ENCODE assay signal across 8 mouse cellular contexts in genomic region chr11:119086144-119086971, GRCm38 (mm10). TPM values are rescaled to one million over a fixed set of nuclear protein-coding genes. Genes with fewer than 3 reads are reported as not detected.
DNase-seq lines count a peak whose midpoint lies in the region; ATAC-seq and TF ChIP-seq lines count a peak whose summit lies in the region.

Gene Cbx4, minus strand, starts transcription at chr11:119086221.

- DNase-seq in c-Kit-positive CD71-positive TER-119-negative erythroid progenitor cells, embryonic 14.5 days (ENCODE audit: low read depth): peak; percentile 78
- DNase-seq in heart, postnatal 10 days: peak; percentile 93
- DNase-seq in layer of hippocampus, adult 11-12 months (ENCODE audit: low spot score): peak; percentile 89
- DNase-seq in liver, postnatal 0 days: peak; percentile 93
- peak; percentile 92 for DNase-seq in testis, postnatal 14 days (ENCODE audit: low spot score)

- H3K9ac ChIP-seq in forebrain, embryonic 13.5 days: peak within 1 kb of the TSS; percentile 88
- H3K9ac ChIP-seq in liver, postnatal 0 days (replicated peaks): peak within 1 kb of the TSS; percentile 87
- H3K9ac ChIP-seq in neural tube, embryonic 14.5 days (replicated peaks; ENCODE audit: low read depth, low read length): peak within 1 kb of the TSS; percentile 89

- peaks cover 96% of the 10 kb centered on the region for H3K27me3 ChIP-seq in E14TG2a.4 (ENCODE audit: insufficient read depth, low read length)
- peaks cover 60% of the 10 kb centered on the region for H3K27me3 ChIP-seq in forebrain, embryonic 13.5 days
- peaks cover 43% of the 10 kb centered on the region for H3K27me3 ChIP-seq in liver, postnatal 0 days (ENCODE audit: insufficient read depth, low read length)
- H3K27me3 ChIP-seq in neural tube, embryonic 14.5 days (ENCODE audit: control insufficient read depth, insufficient read depth, low read length): peaks cover 32% of the 10 kb centered on the region

- whole genome bisulfite sequencing in forebrain, embryonic 13.5 days: under 1% methylated on average over 62 of the region's 67 CpGs
- WGBS in liver, postnatal 0 days (ENCODE audit: insufficient replicate concordance): 7% methylated on average over 51 of the region's 67 CpGs
- WGBS in neural tube, embryonic 14.5 days: under 1% methylated on average over 57 of the region's 67 CpGs

- no peaks in the 10 kb centered on the region for H3K9me3 ChIP-seq in E14TG2a.4 (ENCODE audit: low read length)
- H3K9me3 ChIP-seq in forebrain, embryonic 13.5 days (replicated peaks): no peaks in the 10 kb centered on the region
- no peaks in the 10 kb centered on the region for H3K9me3 ChIP-seq in liver, postnatal 0 days (ENCODE audit: low read length)
- H3K9me3 ChIP-seq in neural tube, embryonic 14.5 days (ENCODE audit: control insufficient read depth, low read length): no peaks in the 10 kb centered on the region

- intact Hi-C loops in heart, postnatal 10 days (cut with DNase I): loop anchor here (2.0 kb wide), 2 partner anchors 38 to 104 kb away; no protein-coding TSS in a partner anchor

- H3K36me3 ChIP-seq in E14TG2a.4 (ENCODE audit: insufficient read depth, low read length): no peaks in the 10 kb centered on the region
- H3K36me3 ChIP-seq in forebrain, embryonic 13.5 days (ENCODE audit: poor library complexity, severe bottlenecking): peaks cover 9% of the 10 kb centered on the region
- peaks cover 10% of the 10 kb centered on the region for H3K36me3 ChIP-seq in liver, postnatal 0 days (replicated peaks; ENCODE audit: insufficient read depth, low read length)
- H3K36me3 ChIP-seq in neural tube, embryonic 14.5 days (ENCODE audit: control insufficient read depth, insufficient read depth, low read length): peaks cover 10% of the 10 kb centered on the region

- no peak for TF ChIP-seq EP300 in liver, postnatal 0 days (IDR thresholded peaks at IDR 0.05; ENCODE audit: low read depth)

- H3K4me3 ChIP-seq in E14TG2a.4 (replicated peaks; ENCODE audit: low read length): peak within 1 kb of the TSS; percentile 81
- H3K4me3 ChIP-seq in forebrain, embryonic 13.5 days: peak within 1 kb of the TSS; percentile 71
- H3K4me3 ChIP-seq in liver, postnatal 0 days (ENCODE audit: low read depth, low read length): peak within 1 kb of the TSS; percentile 89
- peak within 1 kb of the TSS; percentile 96 for H3K4me3 ChIP-seq in neural tube, embryonic 14.5 days (ENCODE audit: low read depth, low read length)

- peak within 1 kb of the TSS; percentile 99 for H3K27ac ChIP-seq in forebrain, embryonic 13.5 days
- H3K27ac ChIP-seq in liver, postnatal 0 days (ENCODE audit: low read depth): peak within 1 kb of the TSS; percentile 95
- H3K27ac ChIP-seq in neural tube, embryonic 14.5 days (ENCODE audit: low read depth, low read length): peak within 1 kb of the TSS; percentile 100

- peaks cover 79% of the 10 kb centered on the region for H3K4me1 ChIP-seq in E14TG2a.4 (replicated peaks; ENCODE audit: low read depth, low read length)
- H3K4me1 ChIP-seq in forebrain, embryonic 13.5 days: peaks cover 71% of the 10 kb centered on the region
- H3K4me1 ChIP-seq in liver, postnatal 0 days (ENCODE audit: insufficient read depth): peaks cover 68% of the 10 kb centered on the region
- H3K4me1 ChIP-seq in neural tube, embryonic 14.5 days (ENCODE audit: control insufficient read depth, insufficient read depth, low read length): peaks cover 28% of the 10 kb centered on the region

- peak within 1 kb of the TSS; percentile 79 for H3K4me2 ChIP-seq in forebrain, embryonic 13.5 days
- peak within 1 kb of the TSS; percentile 77 for H3K4me2 ChIP-seq in liver, postnatal 0 days (ENCODE audit: low read depth, low read length)
- H3K4me2 ChIP-seq in neural tube, embryonic 14.5 days (ENCODE audit: low read depth, low read length): peak within 1 kb of the TSS; percentile 99

- peak; percentile 91 for ATAC-seq in forebrain, embryonic 13.5 days
- peak; percentile 83 for ATAC-seq in liver, postnatal 0 days
- peak; percentile 88 for ATAC-seq in neural tube, embryonic 14.5 days (ENCODE audit: low read depth)

- no peak for TF ChIP-seq CTCF in E14TG2a.4 (conservative IDR thresholded peaks at IDR 0.05; ENCODE audit: low read length)
- TF ChIP-seq CTCF in liver, postnatal 0 days (IDR thresholded peaks at IDR 0.05; ENCODE audit: low read depth): peak; percentile 59

RNA-seq across cellular contexts. Expression of gene Cbx4, which starts in this region (rescaled TPM):
- 10.2 and 11.5 TPM in 2 replicates for polyA plus RNA-seq in forebrain, embryonic 13.5 days (2015; fragmentation: Nextera tagmentation; extraction: Ambion mirVana)
- 10 to 100 TPM; 22.1 to 22.6 TPM for total RNA-seq in heart, postnatal 10 days (2021)
- polyA plus RNA-seq in liver, postnatal 0 days (2015; fragmentation: Nextera tagmentation; extraction: Ambion mirVana): 2.8 and 4.7 TPM in 2 replicates
- polyA plus RNA-seq in neural tube, embryonic 14.5 days (2014; fragmentation: Nextera tagmentation; extraction: Ambion mirVana): 14.5 and 15.1 TPM in 2 replicates

Comparison
In these comparisons a context has a peak if more than half of its experiments do, and no peak if none do; other contexts are left out.
1. Peak in every context shown above with its lines: DNase-seq, ATAC-seq, H3K4me3 ChIP-seq and H3K27ac ChIP-seq.